Comparison of ENCODE assay signal across 12 mouse cellular contexts in genomic region chr14:25759981-25760537, GRCm38 (mm10). TPM values are rescaled to one million over a fixed set of nuclear protein-coding genes. Genes with fewer than 3 reads are reported as not detected.
DNase-seq lines count a peak whose midpoint lies in the region; ATAC-seq and TF ChIP-seq lines count a peak whose summit lies in the region.
"Had no signal": no experiment of that assay in that cellular context is flagged by ENCODE, and none has a peak within 500 bp of the region (broad histone marks: within the 10 kb centered on the region; RNA-seq: fewer than 3 reads in every experiment).

No protein-coding gene starts in this region.

- no peak overlapping the region for H3K9ac ChIP-seq in heart, embryonic 13.5 days
- H3K9ac ChIP-seq in liver, postnatal 0 days (replicated peaks) = no peak overlapping the region
- no peak overlapping the region for H3K9ac ChIP-seq in liver, embryonic 11.5 days (ENCODE audit: low read depth, low read length)
- no peak overlapping the region for H3K9ac ChIP-seq in embryonic facial prominence, embryonic 12.5 days
- H3K9ac ChIP-seq: liver, embryonic 14.5 days had no signal

- no peaks in the 10 kb centered on the region for H3K9me3 ChIP-seq in heart, embryonic 13.5 days
- H3K9me3 ChIP-seq in liver, postnatal 0 days (ENCODE audit: low read length) = no peaks in the 10 kb centered on the region
- H3K9me3 ChIP-seq in liver, embryonic 11.5 days (ENCODE audit: control insufficient read depth, low read length) = no peaks in the 10 kb centered on the region
- H3K9me3 ChIP-seq in embryonic facial prominence, embryonic 12.5 days = no peaks in the 10 kb centered on the region

- TF ChIP-seq POLR2A in myocyte (IDR thresholded peaks at IDR 0.05; ENCODE audit: insufficient read length, low read depth) = no peak

- H3K27me3 ChIP-seq in heart, embryonic 13.5 days (replicated peaks) = no peaks in the 10 kb centered on the region
- no peaks in the 10 kb centered on the region for H3K27me3 ChIP-seq in liver, postnatal 0 days (ENCODE audit: insufficient read depth, low read length)
- H3K27me3 ChIP-seq in liver, embryonic 11.5 days (replicated peaks; ENCODE audit: control insufficient read depth, insufficient read depth, low read length) = no peaks in the 10 kb centered on the region; the same call in 1 of the 2 replicates
- H3K27me3 ChIP-seq in embryonic facial prominence, embryonic 12.5 days = no peaks in the 10 kb centered on the region
- H3K27me3 ChIP-seq in myocyte (ENCODE audit: control insufficient read depth, insufficient read depth, insufficient read length) = no peaks in the 10 kb centered on the region

- WGBS in heart, embryonic 13.5 days = 54% methylated on average over 8 of the region's 8 CpGs
- WGBS in liver, postnatal 0 days (ENCODE audit: insufficient replicate concordance) = 44% methylated on average over 8 of the region's 8 CpGs
- WGBS in liver, embryonic 11.5 days = 67% methylated on average over 8 of the region's 8 CpGs
- 45% methylated on average over 8 of the region's 8 CpGs for WGBS in embryonic facial prominence, embryonic 12.5 days

- peaks cover 83% of the 10 kb centered on the region for H3K79me2 ChIP-seq in myocyte (ENCODE audit: control insufficient read depth, insufficient read depth)

- H3K4me1 ChIP-seq in heart, embryonic 13.5 days = peaks cover 93% of the 10 kb centered on the region
- H3K4me1 ChIP-seq in liver, postnatal 0 days (ENCODE audit: insufficient read depth) = peaks cover 4% of the 10 kb centered on the region; the same call in 1 of the 2 replicates
- H3K4me1 ChIP-seq in liver, embryonic 11.5 days (replicated peaks; ENCODE audit: control insufficient read depth, insufficient read depth, low read length) = peaks cover 20% of the 10 kb centered on the region
- peaks cover 67% of the 10 kb centered on the region for H3K4me1 ChIP-seq in embryonic facial prominence, embryonic 12.5 days

- H3K4me3 ChIP-seq in heart, embryonic 13.5 days = no peak overlapping the region
- H3K4me3 ChIP-seq in liver, postnatal 0 days (ENCODE audit: low read depth, low read length) = no peak overlapping the region
- H3K4me3 ChIP-seq in liver, embryonic 11.5 days (ENCODE audit: low read depth, low read length) = no peak overlapping the region
- no peak overlapping the region for H3K4me3 ChIP-seq in embryonic facial prominence, embryonic 12.5 days
- peak overlapping the region; percentile 15 for H3K4me3 ChIP-seq in myocyte

- no peak overlapping the region for H3K4me2 ChIP-seq in heart, embryonic 13.5 days
- H3K4me2 ChIP-seq in liver, postnatal 0 days (ENCODE audit: low read depth, low read length) = no peak overlapping the region
- no peak overlapping the region for H3K4me2 ChIP-seq in liver, embryonic 11.5 days
- H3K4me2 ChIP-seq in embryonic facial prominence, embryonic 12.5 days (replicated peaks) = no peak overlapping the region
- peak overlapping the region; percentile 96 for H3K4me2 ChIP-seq in myocyte (ENCODE audit: low read depth)

- no peak overlapping the region for H3ac ChIP-seq in myocyte (ENCODE audit: control insufficient read depth, insufficient read length)

- peak overlapping the region; percentile 22 for H3K27ac ChIP-seq in heart, embryonic 13.5 days (replicated peaks)
- H3K27ac ChIP-seq in liver, postnatal 0 days (ENCODE audit: low read depth) = peak overlapping the region; percentile 60
- H3K27ac ChIP-seq in liver, embryonic 11.5 days (ENCODE audit: low read depth, low read length) = no peak overlapping the region
- peak overlapping the region; percentile 70 for H3K27ac ChIP-seq in embryonic facial prominence, embryonic 12.5 days
- H3K27ac ChIP-seq: liver, embryonic 14.5 days had no signal

- TF ChIP-seq CTCF in liver, postnatal 0 days (IDR thresholded peaks at IDR 0.05; ENCODE audit: low read depth) = no peak

- DNase-seq in heart, adult 8-10 months (ENCODE audit: low spot score) = no peak
- no peak for DNase-seq in liver, postnatal 0 days
- DNase-seq in liver, embryonic 11.5 days (ENCODE audit: low spot score) = no peak
- no peak for DNase-seq in thymus, postnatal 4 days
- DNase-seq: cerebellum, adult 11 months; kidney, postnatal 14 days had no signal

- TF ChIP-seq EP300 in liver, postnatal 0 days (IDR thresholded peaks at IDR 0.05; ENCODE audit: low read depth) = no peak

- no peak for ATAC-seq in heart, embryonic 13.5 days (ENCODE audit: extremely low read depth, insufficient number of reproducible peaks, low FRiP score, low TSS enrichment)
- no peak for ATAC-seq in liver, postnatal 0 days
- no peak for ATAC-seq in liver, embryonic 11.5 days (replicated peaks; ENCODE audit: low FRiP score)
- ATAC-seq in embryonic facial prominence, embryonic 12.5 days (ENCODE audit: insufficient number of reproducible peaks, insufficient read depth, low FRiP score, low TSS enrichment) = no peak
- ATAC-seq in megakaryocyte, adult 5-6 weeks (ENCODE audit: poor library complexity, severe bottlenecking) = no peak
- ATAC-seq: midbrain, embryonic 16.5 days had no signal

- peaks cover 32% of the 10 kb centered on the region for H3K36me3 ChIP-seq in heart, embryonic 13.5 days
- H3K36me3 ChIP-seq in liver, postnatal 0 days (replicated peaks; ENCODE audit: insufficient read depth, low read length) = peaks cover 6% of the 10 kb centered on the region; the same call in 1 of the 2 replicates
- H3K36me3 ChIP-seq in liver, embryonic 11.5 days (ENCODE audit: control insufficient read depth, insufficient read depth, low read length) = peaks cover 2% of the 10 kb centered on the region; the same call in 1 of the 2 replicates
- peaks cover 9% of the 10 kb centered on the region for H3K36me3 ChIP-seq in embryonic facial prominence, embryonic 12.5 days
- H3K36me3 ChIP-seq in myocyte (ENCODE audit: control insufficient read depth, insufficient read depth) = peaks cover 22% of the 10 kb centered on the region

TF ChIP-seq in myocyte, 11 proteins besides CTCF, POLR2A, EP300 and RAD21:
- no peak for TF ChIP-seq REST (IDR thresholded peaks at IDR 0.05; ENCODE audit: insufficient read depth, insufficient read length)

RNA-seq across cellular contexts. Expression of gene Zcchc24, which starts 8.8 kb away (rescaled TPM):
- polyA plus RNA-seq in heart, embryonic 13.5 days (2015; fragmentation: Nextera tagmentation; extraction: Ambion mirVana) = 20.8 and 22.6 TPM in 2 replicates
- total RNA-seq in heart, adult 8-10 months (2022) = 10 to 100 TPM; 28.3 to 37.1 (median 32.0) TPM
- 13.7 and 13.8 TPM in 2 replicates for polyA plus RNA-seq in liver, postnatal 0 days (2015; fragmentation: Nextera tagmentation; extraction: Ambion mirVana)
- 11.3 and 13.4 TPM in 2 replicates for polyA plus RNA-seq in liver, embryonic 11.5 days (2014; fragmentation: Nextera tagmentation; extraction: Ambion mirVana)
- 47.3 and 47.4 TPM in 2 replicates for polyA plus RNA-seq in embryonic facial prominence, embryonic 12.5 days (2016; fragmentation: Nextera tagmentation; extraction: Ambion mirVana)
- 86.2 TPM for polyA plus RNA-seq in myocyte (2012; fragmentation: generic; extraction: Trizol)
- total RNA-seq in megakaryocyte, adult 5-6 weeks (2015) = 33.6 and 37.0 TPM in 2 replicates
- total RNA-seq in megakaryocyte, adult 5-6 weeks (2017) = 23.2 and 24.1 TPM in 2 replicates
